Mouse (Mus musculus) c-Kit-positive CD71-positive TER-119-positive erythroid progenitor cells, embryonic 14.5 days (primary cell): ENCODE measurements around the gene Map6.
"Not testable (repeated sequence)": the region's sequence is repeated elsewhere in the genome, so short reads cannot be mapped to it uniquely, and the experiment has no call there.

ENCODE experiments used
- DNase-seq: peaks from one replicate; pipeline ENCODE4 v3.0.0-alpha.2; 2013; ENCODE audit warnings: low spot score

Gene Map6

DNA sequence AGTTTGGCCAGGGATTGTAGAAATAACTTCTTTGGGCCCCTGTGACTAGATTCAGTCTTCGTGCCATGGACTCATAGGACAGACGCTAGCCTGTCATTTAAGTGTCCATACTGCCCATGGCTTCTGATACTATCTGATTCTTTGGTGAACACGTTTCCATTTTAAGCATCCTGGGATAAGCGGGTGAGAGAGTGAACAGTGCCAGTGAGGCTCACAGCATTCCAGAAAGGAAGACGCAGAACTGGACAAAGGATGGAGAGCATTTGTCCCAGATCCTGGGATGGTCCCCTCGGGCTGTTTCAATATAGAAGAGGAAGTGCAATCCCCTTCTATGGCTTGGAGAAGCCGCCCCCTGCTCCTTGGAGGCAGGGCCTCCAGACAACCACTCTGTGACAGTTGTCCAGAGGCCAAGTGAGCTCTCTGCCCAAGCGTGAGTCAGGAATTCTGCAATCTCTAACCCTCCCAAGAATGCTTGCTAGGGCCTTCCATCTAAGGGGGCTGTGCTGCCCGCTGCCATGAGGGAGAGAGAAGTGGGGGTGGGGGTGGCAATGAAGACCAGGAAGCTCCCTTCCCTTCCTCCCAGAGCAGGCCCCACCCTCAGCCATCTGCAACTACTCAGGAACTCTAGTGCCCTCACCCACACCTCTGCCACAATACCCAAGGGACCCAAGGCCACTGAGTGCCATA is 89.1 kb downstream of the Map6 start:
- no peak for DNase-seq

DNA sequence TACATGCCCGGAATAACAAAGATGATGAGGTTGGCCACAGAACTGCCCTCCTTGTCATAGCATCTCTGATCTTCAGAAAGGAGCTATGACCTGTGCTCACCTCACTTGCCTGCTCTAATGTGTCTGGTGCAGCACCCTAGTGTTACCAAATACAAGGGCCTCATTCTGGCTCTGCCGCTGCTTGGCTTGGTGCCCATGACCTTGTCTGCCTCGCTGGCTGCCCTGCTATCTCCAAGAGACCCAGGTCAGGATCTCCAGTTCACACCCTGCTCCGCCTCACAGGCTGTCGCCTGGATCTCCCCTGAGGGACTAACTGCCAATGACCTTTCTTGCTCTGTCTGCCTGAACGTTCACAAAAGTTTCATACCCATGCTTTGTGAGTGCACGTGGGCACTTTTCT is 90.0 kb downstream of the Map6 start:
- DNase-seq = no peak

DNA sequence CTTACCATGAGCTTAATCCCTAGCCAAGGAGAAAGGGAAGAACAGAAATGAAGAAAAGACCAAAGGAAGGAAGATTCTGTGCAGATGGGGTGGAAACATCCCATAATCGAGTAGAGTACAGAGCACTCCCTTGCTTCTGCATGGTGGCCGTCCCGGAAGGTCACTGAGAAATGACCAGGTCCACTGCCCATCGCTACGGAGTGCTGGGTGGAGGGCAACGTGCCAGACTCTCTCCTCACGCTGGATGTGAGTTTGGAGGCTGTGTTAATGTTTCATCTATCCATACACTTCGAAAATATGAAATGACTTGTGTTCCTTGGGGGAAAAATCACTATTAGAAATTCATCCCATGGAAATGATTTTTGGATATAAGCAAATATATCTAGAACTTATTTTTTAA is 91.1 kb downstream of the Map6 start:
- no peak for DNase-seq

DNA sequence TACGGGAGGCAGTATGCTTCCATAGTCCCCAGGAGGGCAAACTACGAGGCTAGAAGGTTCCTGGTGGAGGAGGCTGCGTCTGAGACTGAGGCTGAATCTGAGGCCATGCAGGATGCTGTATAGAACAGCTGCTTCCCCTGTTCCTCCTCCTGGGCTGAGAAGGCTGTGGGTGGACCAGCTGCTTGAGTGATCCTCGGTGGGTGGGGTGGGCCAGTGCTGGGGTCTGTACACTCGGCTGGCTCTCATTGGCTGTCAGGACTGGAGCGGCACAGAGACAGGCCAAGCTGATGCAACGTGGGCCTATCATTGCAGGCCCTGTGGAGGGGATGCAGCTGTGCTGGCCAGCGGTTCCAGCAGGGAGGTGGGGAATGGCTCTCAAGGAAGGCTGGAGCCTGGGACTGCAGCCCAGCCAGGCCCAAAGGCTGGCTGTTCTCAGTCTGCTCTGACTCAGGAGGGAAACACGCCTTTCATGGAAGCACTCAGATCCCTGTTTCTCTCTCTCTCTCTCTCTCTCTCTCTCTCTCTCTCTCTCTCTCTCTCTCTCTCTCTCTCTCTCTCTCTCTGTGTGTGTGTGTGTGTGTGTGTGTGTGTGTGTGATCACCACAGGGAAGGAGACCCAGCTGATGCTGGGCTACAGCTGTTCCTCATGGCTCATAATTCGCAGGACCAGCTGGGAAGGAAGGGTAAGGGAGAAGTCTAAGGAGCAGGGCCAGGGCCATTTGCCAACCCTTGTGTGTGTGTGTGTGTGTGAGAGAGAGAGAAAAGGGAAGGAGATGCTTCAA is 93.0 kb downstream of the Map6 start:
- no peak for DNase-seq

DNA sequence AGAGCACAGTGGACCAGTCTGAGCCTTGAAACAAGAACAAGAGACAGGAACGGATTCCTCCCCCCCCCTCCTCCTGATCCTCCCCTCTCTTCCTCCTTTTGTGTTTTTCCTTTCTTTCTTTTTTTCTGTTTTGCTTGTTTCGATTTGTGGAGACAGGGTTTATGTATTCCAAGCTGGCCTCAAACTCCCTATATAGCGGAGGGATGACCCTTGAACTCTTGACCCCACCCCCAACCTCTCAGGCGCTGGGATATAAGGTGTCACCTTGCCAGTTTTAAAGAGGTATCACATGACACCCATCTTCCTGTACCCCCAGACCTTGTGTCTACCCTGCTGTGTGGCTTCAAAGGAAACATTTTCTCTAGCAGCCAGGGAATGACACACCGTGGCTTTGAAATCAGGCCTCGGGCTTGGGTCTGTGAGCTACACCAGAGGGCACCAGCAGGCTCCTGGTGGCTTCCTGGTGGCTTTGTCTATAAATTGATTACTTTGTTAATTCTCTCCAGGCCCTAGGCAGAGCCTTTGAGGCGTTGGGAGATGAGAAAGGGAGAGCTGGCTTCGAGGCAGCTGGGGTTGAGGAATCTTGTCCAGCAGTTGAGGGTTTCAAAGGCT is 93.7 kb downstream of the Map6 start:
- DNase-seq = no peak

DNA sequence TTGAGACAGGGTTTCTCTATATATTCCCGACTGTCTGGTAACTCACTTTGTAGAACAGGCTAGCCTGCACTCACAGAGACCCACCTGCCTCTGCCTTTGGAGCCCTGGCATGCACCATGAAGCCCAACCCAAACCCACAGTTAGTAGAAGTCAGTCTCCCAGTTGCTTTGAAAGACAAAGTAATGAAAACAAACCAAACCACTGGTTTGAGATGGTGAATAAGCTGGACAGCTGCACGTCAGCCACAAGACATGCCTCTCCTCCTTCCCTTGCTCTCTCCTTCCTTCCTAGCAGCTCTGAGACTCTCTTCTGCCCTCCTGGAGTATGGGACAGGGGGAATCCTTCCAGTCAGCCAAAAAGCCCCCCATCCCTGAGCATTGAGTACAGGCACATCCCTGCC is 94.9 kb downstream of the Map6 start:
- DNase-seq = no peak

DNA sequence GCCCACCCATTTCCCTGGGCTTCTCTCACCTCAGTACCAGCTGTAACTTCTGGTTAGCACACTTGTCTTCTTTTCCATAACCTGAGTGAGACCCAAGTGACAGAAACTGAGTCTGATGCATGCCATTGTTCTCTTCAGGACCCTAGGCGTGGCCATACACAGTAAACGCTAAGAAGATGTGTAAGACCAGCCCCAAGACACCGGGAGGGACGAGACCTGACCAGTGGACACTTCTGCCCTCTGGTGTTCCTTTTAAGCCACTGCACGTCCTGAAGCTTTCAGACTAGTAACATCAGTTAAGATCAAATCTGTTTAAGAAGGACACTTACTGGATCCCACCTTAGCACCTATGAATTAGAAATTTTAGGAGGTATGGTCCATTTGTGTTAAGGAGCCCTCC is 97.8 kb downstream of the Map6 start:
- DNase-seq = no peak

DNA sequence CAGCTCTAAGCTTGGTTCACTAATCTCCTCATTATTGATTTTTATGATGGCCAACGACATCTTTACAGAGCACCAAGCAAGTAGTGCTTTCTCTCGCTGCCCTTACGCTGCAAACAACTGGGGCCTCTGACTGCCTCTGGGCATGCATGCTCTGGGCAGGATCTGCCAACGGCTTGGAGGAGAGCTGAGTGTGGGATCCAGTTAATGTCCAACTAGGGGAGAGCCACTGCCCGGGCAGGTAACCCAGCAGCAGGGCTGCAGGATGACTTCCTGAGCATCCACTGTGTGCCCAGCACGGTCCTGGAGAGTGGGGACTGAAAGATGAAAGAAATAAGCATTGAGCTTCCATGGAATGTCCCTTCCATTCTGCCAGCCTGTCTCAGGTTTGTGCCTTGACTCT is 99.5 kb downstream of the Map6 start:
- no peak for DNase-seq

DNA sequence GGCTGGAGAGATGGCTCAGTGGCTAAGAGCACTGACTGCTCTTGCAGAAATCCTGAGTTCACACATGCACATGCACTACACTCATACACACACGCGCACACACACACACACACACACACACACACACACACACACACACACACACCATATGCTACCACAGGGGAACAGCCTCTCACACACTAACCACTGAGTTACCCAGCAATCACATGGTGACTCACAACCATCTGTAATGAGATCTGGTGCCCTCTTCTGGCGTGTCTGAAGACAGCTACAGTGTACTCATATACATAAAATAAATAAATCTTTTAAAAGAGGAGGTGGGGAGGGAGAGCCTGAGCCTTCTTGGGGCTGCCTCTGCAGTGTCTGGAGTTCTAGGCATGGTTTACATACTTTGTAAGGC is 107.1 kb downstream of the Map6 start:
- not testable (repeated sequence) for DNase-seq

DNA sequence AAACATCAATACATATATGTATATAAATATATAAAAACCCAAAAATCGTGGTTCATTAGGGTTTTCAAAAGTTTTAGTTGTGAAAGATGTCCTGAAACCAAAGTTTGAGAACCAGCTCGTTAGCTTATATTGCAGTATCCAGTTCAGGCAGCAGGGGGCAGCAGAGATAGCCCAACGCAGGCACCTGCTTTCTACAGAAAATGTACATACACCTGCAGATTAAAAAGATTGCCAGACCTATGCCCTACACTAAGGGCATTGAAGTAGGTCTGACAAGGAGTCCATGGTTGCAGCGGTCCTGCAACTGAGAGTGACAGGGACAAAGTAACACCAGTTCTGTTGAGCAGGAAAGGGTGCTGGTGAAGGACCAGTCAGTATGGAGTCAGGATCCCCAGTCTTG is 108.2 kb downstream of the Map6 start:
- DNase-seq = peak; percentile 42

DNA sequence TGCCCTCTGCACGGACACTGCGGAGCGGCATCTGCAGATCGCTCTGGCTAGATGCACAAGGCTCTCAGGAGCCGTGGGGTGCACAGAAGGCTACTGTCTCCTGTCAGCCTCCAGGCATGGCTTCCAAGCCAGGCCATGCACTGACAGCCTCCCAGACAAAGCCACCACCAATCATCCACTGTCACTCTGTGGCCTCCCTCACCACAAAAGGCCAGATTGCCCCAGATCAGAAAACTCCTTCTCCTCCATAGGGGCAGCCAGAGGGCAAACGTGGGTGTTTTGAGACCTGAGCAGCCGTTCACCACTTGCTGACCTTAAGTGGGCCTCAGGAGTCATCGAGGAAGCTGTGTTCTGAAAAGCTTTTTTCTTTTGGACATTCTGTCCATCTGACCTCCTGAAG is 111.6 kb downstream of the Map6 start:
- DNase-seq = no peak

DNA sequence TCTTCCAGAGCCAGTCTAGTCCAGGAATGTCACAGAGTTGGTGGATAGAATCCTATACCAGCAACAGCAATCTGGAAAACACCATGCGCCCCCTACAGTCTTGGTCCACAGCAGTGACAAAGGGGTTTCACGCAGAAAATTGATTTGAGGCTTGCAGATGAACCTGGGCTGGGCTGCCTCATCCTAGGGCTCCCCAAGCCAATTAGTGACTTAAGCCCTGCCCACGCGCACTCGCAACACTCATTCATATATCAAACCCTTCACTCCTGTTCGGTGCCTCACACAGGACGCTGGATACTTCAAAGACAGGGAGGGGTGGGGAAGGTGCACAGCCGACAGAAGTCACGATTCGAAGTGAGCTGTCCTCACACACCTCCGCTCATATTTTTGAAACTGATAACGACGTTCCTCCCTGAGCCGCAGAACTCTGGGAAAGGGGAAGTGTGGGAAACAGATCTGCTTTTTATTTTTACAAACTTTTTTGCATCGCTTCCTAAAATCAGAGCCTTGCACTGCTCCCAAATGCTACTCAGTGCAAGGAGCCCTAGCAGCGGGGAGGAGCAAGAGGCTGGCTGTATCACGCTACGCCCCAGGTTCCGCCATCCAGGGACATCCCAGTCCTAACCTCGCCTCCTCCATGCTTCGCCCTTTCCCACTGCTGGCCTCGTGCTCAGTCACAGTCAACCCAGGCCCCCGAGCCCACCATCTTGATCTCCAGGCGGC is 113.4 kb downstream of the Map6 start:
- DNase-seq = peak; percentile 12

DNA sequence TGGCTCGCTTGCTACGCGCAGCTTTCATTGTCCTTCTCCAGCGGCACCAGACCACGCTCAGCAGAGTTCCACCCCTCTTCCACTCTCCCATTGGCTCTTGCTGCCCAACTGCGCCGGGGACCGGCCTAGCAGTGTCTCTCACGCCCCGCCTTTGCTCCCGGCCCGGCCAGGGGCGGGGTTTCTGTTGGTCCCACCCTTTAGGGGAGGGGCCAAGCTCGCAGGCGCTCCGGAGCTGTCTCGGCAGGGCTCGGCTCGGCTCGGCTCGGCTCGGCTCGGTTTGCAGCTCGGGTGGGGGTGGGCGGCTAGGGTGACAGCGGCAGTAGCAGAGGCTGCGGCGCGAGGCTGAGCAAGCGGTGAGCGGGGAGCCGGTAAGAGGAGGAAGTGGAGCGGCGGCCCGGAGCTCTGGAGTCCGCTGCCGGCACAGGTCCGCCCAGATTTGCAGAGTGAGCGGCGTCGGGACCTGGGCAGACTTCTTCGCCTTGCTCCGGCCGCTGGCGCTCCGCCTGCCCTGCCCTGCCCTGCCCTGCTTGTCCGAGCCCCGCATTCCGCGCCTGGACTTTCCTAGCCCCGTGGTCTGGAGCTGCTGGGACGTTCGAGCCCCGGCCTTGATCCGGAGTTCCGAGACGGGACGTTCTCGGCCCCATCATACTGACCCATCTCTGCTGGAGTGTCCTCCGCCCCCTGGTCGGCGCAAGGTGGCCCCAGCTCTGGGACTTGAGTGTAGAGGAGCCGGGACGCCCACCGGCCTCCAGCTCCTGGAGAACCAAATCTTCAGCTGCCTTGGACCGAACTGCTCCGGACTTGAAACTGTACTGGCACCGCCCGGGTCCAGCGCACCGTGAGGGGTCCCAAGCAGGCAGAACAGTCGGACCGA is 114.2 kb downstream of the Map6 start, which contains the start of gene Gdpd5:
TSS of gene Gdpd5 (plus strand) at position 201 of the 874 bp plus-strand sequence.
- DNase-seq = peak; percentile 89

DNA sequence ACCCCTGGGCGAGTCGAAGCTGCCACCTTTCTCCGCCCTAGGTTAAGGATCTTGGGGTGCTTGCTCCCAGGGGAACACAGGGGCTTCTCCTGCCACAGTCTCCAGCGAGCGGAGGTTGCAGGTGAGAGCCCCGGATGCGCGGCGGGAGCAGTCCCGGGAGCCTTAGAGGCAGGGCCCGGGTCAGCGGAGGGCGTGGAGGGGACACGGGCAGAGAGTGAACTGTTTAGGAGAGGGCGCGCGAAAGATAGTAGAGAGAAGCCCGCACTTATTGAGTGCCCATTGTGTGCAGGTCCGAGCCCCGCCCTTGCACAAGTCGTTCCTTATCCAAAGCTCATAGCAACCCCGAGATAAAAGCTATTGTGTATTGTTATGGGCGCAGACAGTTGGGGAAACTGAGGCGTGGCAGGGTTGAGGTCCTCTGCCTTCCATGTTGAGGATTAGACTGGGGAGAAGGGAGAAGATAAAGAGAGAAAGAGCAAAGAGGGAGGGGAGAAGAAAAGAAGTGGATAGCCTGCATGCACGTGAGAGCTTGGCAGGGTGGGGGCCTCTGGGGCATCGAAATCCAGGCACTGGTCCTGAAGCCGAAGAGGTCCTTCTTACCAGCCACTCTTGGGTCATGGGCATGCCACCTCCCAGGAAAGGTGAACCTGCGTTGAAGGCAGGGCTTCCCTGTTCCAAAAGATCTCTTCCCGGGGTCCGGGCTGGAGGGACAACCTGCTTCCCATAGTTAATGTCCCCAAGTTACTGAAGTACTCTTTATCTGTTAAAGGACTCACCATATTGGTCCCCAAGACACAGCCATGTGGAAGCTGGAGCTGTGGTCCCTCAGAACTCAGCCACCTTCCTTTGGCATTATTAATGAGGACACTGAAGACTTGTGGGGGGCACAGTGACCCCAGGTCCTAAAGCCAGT is 115.1 kb downstream of the Map6 start:
- no peak for DNase-seq

DNA sequence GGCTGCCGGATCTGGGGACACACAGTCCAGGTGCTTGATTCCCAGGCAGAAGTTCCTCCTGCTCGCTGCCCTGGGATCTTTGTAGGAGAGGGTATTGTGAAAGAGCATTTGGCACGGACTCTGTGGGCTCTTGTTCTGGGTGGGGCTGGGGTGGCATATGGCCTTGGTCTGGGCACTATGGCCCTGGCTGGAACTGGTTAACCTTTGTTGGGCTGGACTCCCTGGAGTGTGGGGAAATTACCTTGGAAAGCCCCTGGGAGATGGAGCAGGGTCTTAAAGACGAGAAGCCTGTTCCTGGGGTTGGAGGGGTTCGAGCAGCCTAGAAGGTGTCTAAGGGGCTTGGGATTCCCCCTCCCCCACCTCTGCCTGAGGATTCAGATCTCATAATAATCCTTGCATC is 116.0 kb downstream of the Map6 start:
- no peak for DNase-seq

DNA sequence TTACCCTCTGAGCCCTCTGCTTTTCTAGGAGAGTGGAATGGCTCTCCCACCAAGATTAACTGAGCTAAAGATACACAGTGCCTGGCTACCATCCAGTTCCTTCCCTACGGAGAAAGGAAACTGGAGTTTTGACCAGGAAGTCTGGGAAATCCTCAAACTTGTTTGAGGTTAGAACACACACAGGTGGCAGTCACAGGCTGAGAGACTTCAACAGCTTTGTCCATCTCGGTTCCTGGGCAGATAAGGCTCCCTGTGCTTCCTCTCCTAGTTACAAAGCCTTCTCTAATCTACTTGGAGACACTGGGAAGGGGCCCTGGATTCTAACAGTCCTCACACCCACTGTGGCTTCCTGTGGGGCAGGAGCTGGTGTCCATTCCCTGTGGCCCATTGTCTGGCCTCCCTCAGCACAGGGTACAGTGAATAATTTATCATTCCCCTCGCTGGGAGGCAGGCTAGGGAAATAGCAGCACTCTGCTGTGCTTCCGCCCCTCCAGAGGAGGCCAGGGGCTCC is 116.9 kb downstream of the Map6 start:
- DNase-seq = no peak

DNA sequence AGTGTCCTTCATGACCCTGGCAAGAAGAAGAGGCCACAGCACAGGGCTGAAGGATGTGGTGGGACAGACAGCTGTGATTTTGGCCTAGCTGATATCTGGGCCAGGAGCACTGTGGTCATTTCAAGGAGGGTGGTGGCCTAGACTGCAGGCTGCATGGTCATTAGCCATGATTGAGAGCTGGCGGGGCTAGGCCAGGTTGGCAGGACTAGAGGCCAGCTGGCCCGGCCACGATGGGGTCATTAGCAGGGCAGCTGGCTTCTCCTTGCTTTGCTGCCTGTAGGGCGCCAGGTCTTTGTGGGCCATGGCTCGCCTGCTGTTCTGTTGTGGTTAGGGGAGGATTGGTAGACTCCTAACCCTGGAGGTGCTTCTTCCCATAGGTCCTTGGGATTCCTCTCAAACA is 118.8 kb downstream of the Map6 start:
- no peak for DNase-seq
